Mouse (Mus musculus) lung, embryonic 16.5 days (tissue): ENCODE measurements around the gene Eif2a. TPM values are rescaled to one million over a fixed set of nuclear protein-coding genes. Genes with fewer than 3 reads are reported as not detected.
A peak's percentile ranks its signal among the peaks of the same experiment; 100 is the strongest.

Experiments
- ATAC-seq: fragments of 200-750 bp; cut with Nextera tagmentation; 2 replicates; pipeline ENCODE4 v1.8.0; 2017; ENCODE audit warnings: low read depth, mild to moderate bottlenecking, moderate library complexity
- H3K27ac ChIP-seq: fragments of 300-500 bp; sonication (generic); 2 replicates; pipeline ENCODE4 v1.5.1; 2014; ENCODE audit warnings: mild to moderate bottlenecking, control low read depth, low read length
- H3K27me3 ChIP-seq: fragments of 300-500 bp; sonication (generic); 2 replicates; pipeline ENCODE4 v1.6.1; 2014; ENCODE audit warnings: low read depth, low read length, mixed read lengths; ENCODE audit not compliant: control insufficient read depth, insufficient read depth
- H3K36me3 ChIP-seq: fragments of 300-500 bp; sonication (generic); 2 replicates; pipeline ENCODE4 v1.6.1; 2014; ENCODE audit warnings: low read length; ENCODE audit not compliant: control insufficient read depth, insufficient read depth
- H3K4me1 ChIP-seq: fragments of 300-500 bp; sonication (generic); replicated peaks from 2 replicates; pipeline ENCODE4 v1.6.1; 2014; ENCODE audit warnings: low read length, mixed read lengths; ENCODE audit not compliant: control insufficient read depth, insufficient read depth
- H3K4me2 ChIP-seq: fragments of 300-500 bp; sonication (generic); 2 replicates; pipeline ENCODE4 v1.6.1; 2014; ENCODE audit warnings: low read depth, low read length, control low read depth
- H3K4me3 ChIP-seq: fragments of 300-500 bp; sonication (generic); 2 replicates; pipeline ENCODE4 v1.5.1; 2014; ENCODE audit warnings: mild to moderate bottlenecking, low read length, control low read depth
- H3K9ac ChIP-seq: fragments of 300-500 bp; sonication (generic); 2 replicates; pipeline ENCODE4 v1.6.1; 2014; ENCODE audit warnings: low read length, control low read depth
- H3K9me3 ChIP-seq: fragments of 300-500 bp; sonication (generic); 2 replicates; pipeline ENCODE4 v1.6.1; 2016; ENCODE audit warnings: low read length; ENCODE audit not compliant: control insufficient read depth
- WGBS: fragments of 180-500 bp; shearing (Covaris S2); extraction: QIAGEN DNeasy Blood & Tissue Kit; methylation state at CpG from one replicate; pipeline ENCODE4 v1.1.7; 2014; 5-methylcytosine and 5-hydroxymethylcytosine counted together
- polyA plus RNA-seq: library from polyadenylated mRNA; unstranded; fragments of >200 nt; fragmentation: Nextera tagmentation; extraction: Ambion mirVana; gene quantifications from 2 replicates; pipeline ENCODE4 v1.2.1, GENCODE M21; 2015

The Eif2a gene
- polyA plus RNA-seq, 1 experiment from 2014 or later, result 52.1 TPM

DNA sequence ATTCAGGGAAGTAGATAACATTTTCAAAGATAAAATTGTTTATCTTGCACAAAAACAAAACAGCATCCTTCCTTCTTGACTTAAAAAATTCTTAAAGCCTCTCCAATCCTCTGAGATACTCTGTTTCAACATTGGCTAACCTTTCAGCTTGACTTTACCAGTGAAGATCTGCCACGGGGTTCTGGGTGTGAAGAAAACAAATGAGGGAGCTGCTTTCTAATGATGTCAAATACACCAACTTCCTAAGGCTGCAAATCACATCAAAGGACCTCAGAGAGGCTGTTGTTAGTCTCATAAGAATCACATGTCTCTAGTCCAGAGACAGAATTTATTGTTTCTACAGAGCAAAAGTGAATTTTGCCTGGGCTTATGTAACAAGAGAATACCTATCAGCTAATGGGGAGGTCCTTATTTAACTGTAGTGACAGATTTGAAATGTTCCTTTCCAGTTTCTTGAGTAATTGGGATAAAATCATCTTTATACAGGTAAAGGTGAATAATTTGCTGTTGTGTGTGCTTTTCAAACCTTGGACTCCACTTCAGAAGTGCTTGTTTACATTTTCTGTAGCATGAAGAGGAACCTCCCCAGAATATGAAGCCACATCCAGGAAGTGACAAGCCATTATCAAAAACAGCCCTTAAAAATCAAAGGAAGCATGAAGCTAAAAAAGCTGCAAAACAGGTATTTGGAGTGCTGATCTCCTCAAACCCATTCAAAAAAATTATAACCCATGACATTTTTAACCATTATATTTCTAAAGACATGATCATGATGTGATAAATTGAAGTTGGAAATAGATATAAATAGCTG, 26.6 kb downstream of the Eif2a start:
- Histone ChIP-seq H3K9me3 (no peaks in the 10 kb centered on the region), H3K4me2 (no peak overlapping the region), H3K9ac (no peak overlapping the region), H3K27ac (no peak overlapping the region), H3K36me3 (peaks cover 40% of the 10 kb centered on the region), H3K4me3 (no peak overlapping the region), H3K27me3 (no peaks in the 10 kb centered on the region), H3K4me1 (no peaks in the 10 kb centered on the region)
- WGBS, result 74% methylated on average over 1 of the region's 1 CpGs
- ATAC-seq, result no peak

- no peak for ATAC-seq
- Histone ChIP-seq H3K4me2 (no peak overlapping the region), H3K36me3 (peaks cover 24% of the 10 kb centered on the region), H3K4me3 (no peak overlapping the region), H3K27me3 (no peaks in the 10 kb centered on the region), H3K9me3 (no peaks in the 10 kb centered on the region), H3K9ac (no peak overlapping the region), H3K27ac (no peak overlapping the region), H3K4me1 (no peaks in the 10 kb centered on the region)
- 86% methylated on average over 7 of the region's 7 CpGs for WGBS
These were observed 31.0 kb downstream of the Eif2a start for GRCm38 (mm10) chr3:58556649-58557048.

DNA sequence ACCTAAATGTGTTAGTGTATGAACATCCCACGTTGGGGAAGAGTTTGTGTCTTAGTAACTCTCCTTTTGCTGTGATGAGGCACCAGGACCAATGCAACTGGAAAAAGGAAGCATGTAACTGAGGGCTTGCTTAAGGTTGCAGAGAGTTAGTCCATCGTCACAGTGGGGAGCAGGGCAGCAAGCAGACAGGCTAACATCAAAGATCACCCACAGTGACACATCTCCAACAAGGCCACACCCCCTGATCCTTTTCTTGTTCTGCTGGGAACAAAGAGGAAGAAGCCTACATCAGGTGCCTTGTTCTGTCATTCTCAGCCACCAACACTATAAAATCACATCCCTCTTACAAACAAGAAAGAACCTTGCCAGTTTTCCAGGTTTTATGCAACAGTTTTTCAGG, 34.3 kb downstream of the Eif2a start:
- Histone ChIP-seq H3K4me1 (no peaks in the 10 kb centered on the region), H3K4me3 (no peak overlapping the region), H3K9ac (no peak overlapping the region), H3K27me3 (no peaks in the 10 kb centered on the region), H3K9me3 (no peaks in the 10 kb centered on the region), H3K27ac (no peak overlapping the region), H3K4me2 (no peak overlapping the region), H3K36me3 (peaks cover 11% of the 10 kb centered on the region)
- ATAC-seq, result no peak
- 51% methylated on average over 2 of the region's 2 CpGs for WGBS

- Histone ChIP-seq H3K27me3 (no peaks in the 10 kb centered on the region), H3K4me1 (no peaks in the 10 kb centered on the region), H3K4me2 (no peak overlapping the region), H3K4me3 (no peak overlapping the region), H3K27ac (no peak overlapping the region), H3K9ac (no peak overlapping the region), H3K9me3 (no peaks in the 10 kb centered on the region), H3K36me3 (peaks cover 4% of the 10 kb centered on the region; the same call in 1 of the 2 replicates)
- no peak for ATAC-seq
- 61% methylated on average over 2 of the region's 2 CpGs for whole genome bisulfite sequencing
These were observed 35.8 kb downstream of the Eif2a start for GRCm38 (mm10) chr3:58561437-58561836.

DNA sequence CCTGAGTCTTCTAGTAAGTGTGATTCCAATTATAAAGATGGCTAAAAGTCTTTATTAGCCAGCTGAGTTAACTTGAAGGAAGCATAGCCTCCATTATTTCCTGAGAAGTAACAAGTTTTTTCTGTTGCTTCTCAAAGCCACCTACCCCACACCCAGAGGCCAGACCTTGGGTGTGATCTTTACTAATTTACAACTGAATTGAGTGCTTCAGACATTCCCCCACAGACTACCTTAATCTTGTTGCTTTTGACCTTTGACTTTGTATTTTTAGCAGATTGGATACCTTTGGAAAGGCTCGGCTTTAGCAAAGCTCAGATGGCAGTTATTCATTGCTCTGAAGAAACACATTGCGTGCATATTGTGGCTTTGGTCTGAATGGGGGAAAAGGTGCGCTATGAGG, 45.2 kb downstream of the Eif2a start:
- H3K36me3 ChIP-seq, result no peaks in the 10 kb centered on the region
- H3K4me3 ChIP-seq, result no peak overlapping the region
- no peak overlapping the region for H3K9ac ChIP-seq
- H3K27me3 ChIP-seq, result no peaks in the 10 kb centered on the region
- H3K27ac ChIP-seq, result no peak overlapping the region
- no peaks in the 10 kb centered on the region for H3K4me1 ChIP-seq
- WGBS, result 84% methylated on average over 3 of the region's 3 CpGs
- no peak overlapping the region for H3K4me2 ChIP-seq
- no peak for ATAC-seq
- H3K9me3 ChIP-seq, result no peaks in the 10 kb centered on the region

GRCm38 (mm10) chr3:58576137-58577066, 50.8 kb downstream of the Eif2a start, which contains the start of gene Selenot:
TSS of gene Selenot (plus strand) at chr3:58576636.
- WGBS, result 2% methylated on average over 49 of the region's 59 CpGs
- Histone ChIP-seq H3K36me3 (0 out of 2 replicates have a peak, but pooled peaks cover 3% of the 10 kb centered on the region), H3K4me3 (peak within 1 kb of the TSS; percentile 92), H3K9ac (peak within 1 kb of the TSS; percentile 99), H3K27me3 (no peaks in the 10 kb centered on the region), H3K9me3 (no peaks in the 10 kb centered on the region), H3K27ac (peak within 1 kb of the TSS; percentile 99), H3K4me2 (peak within 1 kb of the TSS; percentile 62), H3K4me1 (peaks cover 6% of the 10 kb centered on the region; the same call in 1 of the 2 replicates)
- ATAC-seq, result peak; percentile 96

DNA sequence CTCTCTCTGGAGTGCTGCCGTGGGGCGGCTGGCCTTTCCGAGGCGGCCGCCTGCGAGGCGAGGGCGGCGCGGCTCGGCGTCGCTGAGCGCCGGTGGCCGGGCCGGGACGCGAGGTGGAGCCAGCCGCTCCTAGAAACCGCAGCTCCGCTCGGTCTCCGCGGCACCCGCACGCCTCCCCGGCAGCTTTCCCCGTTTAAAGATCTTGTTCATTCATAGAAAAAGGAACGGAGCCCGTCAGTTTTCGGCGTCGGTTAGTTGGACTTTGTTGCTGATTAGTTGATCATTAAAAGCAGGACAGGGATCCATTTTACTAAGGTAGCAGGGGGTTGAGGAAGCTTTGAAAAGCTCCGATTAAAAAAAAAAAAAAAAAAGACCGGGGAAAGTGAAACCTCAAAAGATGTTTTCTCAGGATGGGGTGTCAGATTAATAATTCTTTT, 51.5 kb downstream of the Eif2a start:
- H3K36me3 ChIP-seq, result 0 out of 2 replicates have a peak, but pooled peaks cover 3% of the 10 kb centered on the region
- peak overlapping the region; percentile 92 for H3K4me3 ChIP-seq
- peak overlapping the region; percentile 99 for H3K9ac ChIP-seq
- no peaks in the 10 kb centered on the region for H3K9me3 ChIP-seq
- H3K4me2 ChIP-seq, result peak overlapping the region; percentile 62
- ATAC-seq, result peak; percentile 85
- peak overlapping the region; percentile 99 for H3K27ac ChIP-seq
- H3K27me3 ChIP-seq, result no peaks in the 10 kb centered on the region
- under 1% methylated on average over 36 of the region's 36 CpGs for WGBS
- H3K4me1 ChIP-seq, result peaks cover 6% of the 10 kb centered on the region; the same call in 1 of the 2 replicates

GRCm38 (mm10) chr3:58577506-58578050, 52.0 kb downstream of the Eif2a start:
- H3K27me3 ChIP-seq, result no peaks in the 10 kb centered on the region
- WGBS, result 8% methylated on average over 8 of the region's 8 CpGs
- no peak for ATAC-seq
- no peaks in the 10 kb centered on the region for H3K9me3 ChIP-seq
- peak overlapping the region; percentile 99 for H3K9ac ChIP-seq
- no peak overlapping the region for H3K27ac ChIP-seq
- 0 out of 2 replicates have a peak, but pooled peaks cover 3% of the 10 kb centered on the region for H3K36me3 ChIP-seq
- peak overlapping the region; percentile 92 for H3K4me3 ChIP-seq
- H3K4me2 ChIP-seq, result peak overlapping the region; percentile 62
- H3K4me1 ChIP-seq, result peaks cover 6% of the 10 kb centered on the region; the same call in 1 of the 2 replicates
